Mouse (Mus musculus): ENCODE measurements at regions not wholly inside any gene's neighbourhood (a gene's known extent, or its start where the extent isn't known, plus 50 kb on each side); places are given as distances from the start of the nearest gene placed in this dataset.
A peak's percentile ranks its signal among the peaks of the same experiment; 100 is the strongest.

DNA sequence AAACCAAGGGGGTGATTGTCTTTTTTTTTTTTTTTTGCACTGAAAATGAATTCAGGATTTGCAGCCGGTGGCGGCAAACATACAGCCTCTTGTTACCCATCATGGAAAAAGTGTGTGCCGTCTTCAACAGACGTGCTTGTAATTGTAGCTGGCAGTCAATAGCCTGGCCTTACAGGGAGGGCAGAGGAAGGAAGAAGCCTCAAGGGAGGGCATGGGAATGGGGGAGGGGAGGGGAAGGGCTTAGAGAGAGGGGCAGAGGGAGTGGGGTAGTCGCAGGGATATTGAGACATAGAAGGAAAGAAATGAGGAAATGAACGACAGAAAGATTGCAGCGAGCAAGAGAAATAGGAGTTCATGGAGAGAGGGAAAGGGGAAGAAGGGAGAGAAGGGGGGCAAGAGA is 137.4 kb upstream of the Zc3h12a start:
- DNase-seq, result no peak

DNA sequence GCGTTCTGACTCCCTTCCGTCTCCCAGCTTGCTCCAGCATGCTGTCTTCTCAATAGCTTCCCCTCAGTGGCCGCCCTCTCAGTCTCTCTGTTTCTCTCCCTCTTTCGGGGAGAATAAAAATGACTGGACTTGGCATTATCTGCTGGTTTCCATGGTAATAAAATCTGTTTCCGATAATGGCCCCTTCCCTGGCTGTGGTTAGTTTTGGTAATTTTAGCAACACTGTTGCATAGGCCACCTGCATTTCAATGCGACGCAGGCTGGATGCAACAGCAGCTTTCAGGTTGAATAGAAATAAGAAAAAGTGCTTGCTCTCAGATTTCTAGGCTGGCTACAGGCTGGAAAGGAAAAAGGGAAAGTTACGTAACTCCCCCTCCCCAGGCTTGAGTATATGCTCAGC is 133.9 kb upstream of the Zc3h12a start:
- DNase-seq, result no peak

DNA sequence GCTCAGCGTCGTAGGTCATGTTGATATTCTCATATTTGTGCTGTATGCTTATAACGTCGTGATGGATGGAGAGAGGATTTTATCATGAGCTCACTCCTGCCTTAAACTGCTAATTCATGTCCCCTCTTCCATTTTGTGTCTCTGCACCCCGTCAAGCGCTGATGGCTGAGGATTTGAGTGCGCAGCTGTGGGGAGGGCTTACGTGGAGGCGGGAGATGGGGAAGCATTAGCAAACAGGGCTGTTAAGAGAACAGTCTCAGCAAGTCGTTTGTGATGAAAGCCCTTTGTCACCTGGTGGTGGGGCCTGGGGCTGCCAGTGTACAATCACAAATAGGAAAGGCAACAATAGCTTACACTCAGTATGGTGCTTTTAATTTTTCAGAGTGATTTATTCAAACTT is 131.7 kb upstream of the Zc3h12a start:
- no peak for DNase-seq

DNA sequence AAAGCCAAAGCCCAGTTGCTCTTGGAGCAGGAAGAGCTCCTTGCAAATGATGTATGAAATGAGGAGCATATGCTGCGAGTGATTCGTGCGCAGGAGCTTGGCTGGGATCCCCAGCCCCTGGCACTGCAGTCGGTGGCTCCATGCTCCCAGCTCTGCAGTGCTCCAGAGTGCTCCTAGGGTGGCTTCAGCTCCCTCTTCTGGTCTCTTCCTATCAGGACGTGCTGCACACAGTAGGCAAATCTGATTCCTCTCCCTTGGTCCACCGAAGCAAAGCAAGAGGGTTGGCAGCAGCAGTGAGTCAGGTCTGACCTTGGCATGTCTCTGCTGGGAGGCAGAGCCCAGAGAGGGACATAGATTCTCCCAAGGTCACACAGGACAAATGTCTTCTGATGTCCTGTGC is 130.3 kb upstream of the Zc3h12a start:
- DNase-seq, result no peak

DNA sequence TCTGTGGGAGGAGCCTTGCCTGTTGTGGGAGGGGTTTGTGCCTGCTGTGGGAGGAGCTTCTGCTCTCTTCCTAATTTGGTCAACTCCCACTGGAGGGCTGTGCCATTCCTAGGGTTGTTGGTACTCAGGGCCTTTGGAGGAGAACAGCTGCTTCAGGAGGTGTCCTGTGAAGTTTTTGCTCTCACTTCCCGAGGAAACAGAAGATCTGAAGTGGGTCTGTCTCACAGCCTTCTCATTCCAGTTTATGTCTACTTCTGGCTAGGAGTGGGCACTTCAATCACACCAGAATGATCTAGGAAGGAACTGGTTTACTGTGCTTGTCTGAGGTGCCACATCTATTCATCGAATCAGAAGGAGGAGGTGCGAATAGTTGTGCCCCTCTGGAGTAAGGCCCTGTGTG is 125.5 kb upstream of the Zc3h12a start:
- no peak for DNase-seq

DNA sequence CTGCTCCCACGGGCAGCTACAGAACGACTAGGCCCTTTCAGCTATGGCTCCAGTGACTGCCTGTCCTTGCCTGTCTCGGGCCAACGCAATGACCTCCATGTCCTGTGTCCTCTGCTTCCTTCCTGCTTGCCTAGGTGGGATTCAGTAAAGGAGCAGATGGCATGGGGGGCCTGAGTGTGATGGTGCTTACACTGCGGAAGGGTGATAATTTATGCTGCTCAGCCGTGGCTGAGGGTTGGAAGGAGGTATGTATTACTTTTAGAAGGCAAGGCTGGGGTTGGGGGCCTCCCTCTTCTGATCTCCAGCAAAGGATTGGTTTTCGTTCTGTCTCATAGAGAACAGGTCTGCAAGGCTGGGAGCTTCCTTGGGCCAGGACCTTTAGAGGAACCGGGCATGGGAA is 124.6 kb upstream of the Zc3h12a start:
- no peak for DNase-seq

DNA sequence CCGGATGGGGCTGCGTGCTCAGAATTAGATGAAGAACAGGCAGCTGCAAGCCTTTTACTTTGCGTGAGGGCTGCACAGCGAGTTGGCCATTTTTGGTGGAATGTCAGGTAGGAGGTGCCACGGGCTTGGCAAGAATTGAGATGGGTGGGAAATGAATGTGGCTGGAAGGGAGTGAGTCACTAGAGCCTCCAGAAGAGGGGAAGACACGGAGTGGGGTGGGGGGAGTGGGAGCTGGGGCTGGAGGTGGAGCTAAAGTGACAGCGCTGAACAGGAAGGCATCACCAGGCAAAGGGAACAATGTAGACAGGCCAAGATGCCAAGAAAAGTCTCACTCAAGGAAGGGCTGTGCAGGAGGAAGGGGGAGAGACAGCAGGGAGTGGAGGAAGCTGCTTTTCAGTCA is 121.4 kb upstream of the Zc3h12a start:
- DNase-seq, result no peak

DNA sequence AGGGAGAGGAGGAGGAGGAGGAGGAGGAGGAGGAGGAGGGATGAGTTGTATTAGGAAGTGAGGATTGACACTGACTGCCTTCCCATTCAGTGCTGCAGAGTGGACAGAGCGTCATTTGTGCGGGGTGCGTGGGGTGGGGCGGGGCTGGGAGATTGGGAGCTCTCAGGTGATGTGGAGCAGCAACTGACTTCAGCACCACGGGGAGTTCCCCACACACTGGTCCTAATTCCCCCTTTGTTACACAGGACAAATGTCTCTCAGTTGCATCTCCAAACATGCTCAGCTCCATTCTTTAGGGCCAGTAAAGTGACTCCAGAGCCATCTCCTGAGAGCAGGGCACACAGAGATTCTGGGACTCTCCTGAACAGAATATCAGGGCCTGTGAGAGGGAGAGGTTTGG is 118.5 kb upstream of the Zc3h12a start:
- no peak for DNase-seq

DNA sequence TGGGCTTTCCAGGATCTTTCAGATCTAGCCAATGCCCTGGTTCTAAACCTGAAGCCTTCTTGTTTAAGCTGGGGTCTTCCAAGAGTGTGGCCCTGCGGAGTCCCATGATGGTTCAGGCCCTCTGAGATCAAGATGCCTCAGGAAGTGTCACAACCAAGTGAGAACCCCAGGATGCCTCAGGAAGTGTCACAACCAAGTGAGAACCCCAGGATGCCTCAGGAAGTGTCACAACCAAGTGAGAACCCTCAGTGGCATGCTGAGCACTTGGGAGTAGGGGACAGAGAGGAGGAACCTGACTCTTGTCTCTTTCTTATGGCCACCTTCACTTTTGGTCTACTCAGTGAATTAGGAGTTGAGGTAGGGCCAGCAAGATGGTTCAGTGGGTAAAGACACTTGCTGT is 114.9 kb upstream of the Zc3h12a start:
- no peak for DNase-seq

DNA sequence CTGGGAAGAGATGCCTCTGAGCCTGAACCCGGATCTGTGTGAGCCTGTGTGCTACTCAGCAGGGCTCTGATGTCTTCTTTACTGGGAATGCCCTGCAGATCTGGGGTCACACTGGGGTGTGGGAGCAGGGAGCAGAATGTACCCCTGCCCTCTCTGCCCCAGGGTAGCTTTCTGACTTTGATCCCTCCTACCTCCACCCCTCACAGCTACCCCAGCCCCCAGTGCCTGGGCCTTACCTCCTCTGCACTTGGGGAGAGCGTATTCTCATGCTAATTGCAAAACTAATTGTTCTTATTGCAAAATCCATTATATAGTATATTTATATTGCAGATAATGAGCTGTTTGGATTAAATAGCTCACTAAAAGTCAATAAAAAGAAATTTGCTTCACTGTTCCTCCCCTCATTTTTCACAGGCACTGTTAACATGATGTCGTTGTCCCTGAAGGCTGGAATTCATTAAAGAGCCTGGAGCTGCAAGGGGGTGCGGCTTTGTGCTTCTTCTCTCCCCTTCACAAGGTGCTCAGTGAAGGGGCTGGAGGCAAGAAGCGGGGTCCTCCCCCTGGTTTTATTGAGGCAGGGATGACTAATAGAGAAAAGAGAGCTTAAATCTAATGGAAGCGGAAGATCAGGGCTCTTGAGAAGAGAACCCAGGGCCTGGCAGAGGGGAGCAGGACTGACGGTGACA is 114.1 kb upstream of the Zc3h12a start:
- no peak for DNase-seq

DNA sequence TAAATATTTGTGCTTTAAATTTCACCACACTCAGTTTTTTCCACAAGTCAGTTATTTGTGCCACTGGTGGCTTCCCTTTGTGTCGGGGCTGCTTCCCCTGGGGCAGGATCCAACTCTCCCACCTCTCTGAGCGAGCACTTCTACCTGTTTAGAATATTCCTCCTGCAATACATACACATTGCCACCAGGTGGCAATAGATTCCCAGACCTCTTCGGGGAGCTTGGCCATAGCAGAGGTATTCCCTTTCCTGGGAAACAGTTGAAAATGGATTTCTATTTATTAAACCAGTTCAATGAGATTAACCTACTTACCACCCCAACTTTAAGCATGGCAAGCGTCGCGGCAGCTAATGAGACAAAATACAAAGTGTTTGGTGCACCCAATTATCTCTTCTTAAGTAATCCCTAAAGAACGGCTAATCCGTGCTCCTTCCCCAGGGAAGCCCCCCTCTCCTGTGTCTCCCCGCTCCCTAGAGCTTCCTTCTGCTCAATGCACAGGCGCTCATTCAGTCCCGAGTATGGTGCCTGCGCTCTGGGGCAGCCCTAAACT is 104.1 kb upstream of the Zc3h12a start:
- DNase-seq, result peak; percentile 5

DNA sequence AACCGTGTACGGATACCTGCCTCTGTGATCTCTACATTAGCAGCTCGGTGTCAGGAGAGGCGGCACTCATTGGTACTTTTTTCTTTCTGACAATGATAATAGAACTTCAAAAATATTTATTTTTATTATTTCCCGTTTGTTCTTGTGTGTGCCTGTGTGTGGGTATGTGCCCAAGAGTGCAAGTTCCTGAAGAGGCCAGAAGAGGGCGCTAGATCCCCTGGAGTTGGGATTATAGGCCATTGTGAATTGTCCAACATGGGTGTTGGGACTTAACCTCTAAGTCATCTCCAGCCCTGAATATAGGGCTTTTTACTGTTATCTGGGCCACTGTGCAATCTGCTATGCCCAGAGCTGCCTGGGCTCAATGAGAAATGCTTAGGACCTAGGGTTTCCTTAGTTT is 99.6 kb upstream of the Zc3h12a start:
- no peak for DNase-seq

DNA sequence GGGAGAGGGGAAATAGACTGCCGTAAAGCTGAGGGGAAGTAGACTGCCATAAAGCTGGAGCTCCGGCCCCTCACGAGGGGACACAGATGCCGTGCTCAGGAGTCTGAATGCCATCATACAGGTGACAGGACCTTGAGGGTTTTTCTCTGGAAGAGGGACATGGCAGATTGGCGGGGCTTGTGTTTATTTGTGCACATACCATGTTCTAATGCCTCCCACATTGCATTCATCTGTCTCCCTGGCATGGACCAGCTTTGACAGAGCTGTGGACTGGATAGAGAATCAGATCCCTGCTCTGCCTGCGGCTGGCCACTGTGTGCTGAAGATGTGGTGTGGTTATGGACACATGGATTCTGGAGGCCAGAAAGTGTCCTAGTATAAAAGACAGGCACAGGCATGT is 95.3 kb upstream of the Zc3h12a start:
- DNase-seq, result no peak

DNA sequence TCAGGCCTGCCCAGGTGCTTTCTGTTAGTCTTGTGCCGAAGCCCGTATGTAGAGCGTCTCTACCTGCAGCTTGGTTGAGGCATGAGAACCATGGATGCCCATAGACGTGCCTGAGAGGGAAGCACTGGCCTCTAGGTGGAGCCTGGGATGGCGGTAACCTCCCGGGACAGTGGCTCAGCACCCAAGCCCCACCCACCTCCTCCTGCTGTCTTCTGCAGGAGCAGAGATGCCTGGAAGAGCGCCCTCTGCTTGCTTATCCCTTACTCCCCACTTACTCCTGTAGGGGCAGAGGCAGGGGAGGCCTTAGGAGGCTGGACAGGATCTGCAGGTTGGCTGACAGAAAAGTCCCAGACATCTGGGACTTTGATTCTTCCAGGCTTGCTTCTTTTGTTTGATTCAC is 92.7 kb upstream of the Zc3h12a start:
- DNase-seq, result peak; percentile 6

DNA sequence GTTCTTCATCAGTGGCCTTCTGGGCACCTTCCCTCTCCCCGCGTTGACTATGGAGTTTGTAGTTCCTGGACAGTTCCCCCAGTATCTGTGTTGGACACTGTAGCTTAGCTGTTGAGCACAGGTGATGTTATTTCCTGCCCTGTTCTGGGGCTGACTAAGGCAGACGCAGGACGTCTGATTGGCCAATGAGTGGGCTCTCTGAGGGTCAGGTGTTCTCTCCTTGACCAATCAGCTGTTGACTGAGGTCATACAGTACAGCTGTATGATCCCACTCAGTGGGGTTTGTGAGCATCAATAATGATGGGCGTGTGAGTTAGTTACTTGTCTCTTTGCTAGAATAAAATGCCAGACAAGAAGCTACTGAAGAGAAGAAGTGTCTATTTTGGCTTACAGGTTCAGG is 91.6 kb upstream of the Zc3h12a start:
- no peak for DNase-seq

DNA sequence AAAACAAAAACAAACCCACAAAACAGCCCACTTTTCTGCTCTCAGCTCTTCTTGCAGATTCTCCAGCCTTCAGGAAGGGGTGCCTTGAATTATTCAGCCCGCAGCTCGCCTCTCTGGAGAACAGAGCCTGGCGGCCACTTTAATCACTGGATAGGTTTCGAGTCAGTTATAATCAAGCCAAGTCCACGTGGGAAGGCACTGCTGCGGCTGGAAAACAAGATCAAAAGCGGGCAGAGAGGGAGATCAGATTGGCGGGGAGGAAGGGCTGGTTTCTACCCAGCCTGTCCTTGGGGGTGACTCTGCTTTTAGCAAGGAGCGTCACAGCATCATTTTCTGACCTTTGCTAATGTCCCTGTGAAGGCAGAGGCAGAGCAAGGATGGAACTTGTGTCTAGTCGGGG is 86.7 kb upstream of the Zc3h12a start:
- DNase-seq, result no peak

DNA sequence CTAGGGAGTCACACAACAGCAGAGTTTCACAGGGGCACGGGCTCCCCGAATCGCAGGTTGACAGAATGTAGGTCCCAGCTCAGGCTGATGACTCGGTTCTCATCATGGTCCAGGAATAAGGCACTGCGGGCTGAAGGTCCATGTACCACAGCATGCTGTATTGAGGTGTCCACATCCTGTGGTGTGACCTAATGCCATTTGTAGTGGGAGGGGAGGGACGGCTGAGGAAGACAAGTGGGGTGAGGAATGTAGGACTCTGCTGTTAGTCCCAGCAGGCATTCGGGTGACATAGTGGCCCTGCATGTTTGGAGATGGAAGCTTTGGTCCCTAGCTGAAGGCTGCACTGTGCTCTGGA is 84.5 kb upstream of the Zc3h12a start:
- DNase-seq, result no peak

DNA sequence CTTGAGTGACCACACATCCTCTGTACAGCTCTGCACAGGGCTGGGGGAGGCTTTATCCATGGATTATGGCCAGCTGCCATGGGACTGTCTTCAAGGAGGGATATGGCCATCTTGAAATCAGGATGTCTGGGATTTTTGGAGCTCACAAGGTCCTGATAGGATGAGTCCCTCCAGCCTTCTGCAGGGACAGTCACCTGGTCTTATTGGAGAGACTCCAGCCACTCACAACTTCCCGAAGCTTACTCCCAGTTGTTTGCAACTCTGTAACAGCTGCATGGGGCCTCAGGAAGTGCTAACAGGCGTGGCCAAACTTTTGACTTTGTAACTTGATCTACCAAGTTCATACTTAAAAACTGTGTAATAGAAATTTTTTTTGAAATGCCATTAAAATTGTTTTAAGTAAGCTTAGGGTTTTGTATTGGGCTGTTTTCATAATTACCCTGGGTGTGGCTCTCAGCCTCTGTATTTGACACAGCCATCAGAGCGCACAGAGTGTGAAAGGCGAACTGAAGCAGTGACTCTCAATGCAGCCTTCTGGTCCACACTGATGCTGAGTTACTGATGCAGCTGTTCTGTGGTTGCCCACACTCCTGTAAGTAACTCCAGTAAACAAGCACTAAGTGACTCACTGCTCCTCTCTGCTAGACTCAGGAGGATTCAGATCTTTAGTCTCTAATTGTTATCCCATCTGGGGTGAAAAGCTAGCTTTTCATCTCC is 84.0 kb upstream of the Zc3h12a start:
- DNase-seq, result no peak

DNA sequence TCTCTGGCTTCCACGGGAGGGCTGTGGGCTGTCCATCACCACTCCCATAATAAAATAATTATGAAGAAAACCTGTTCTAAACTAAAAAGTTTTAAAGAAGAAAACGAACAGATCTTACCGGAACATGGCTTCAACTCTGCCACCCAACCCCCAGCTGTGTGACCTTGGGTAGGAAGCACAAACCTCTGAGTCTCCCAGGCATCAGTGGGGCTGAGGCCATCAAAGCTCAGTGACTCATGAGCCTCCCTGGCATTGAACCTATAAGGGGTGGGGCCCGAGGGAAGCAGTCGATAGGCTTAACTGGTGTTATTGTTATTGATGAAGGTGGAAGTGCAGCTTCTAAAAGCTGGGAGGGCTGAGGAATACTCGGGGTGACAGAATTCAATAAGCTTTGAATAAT is 83.1 kb upstream of the Zc3h12a start:
- no peak for DNase-seq

DNA sequence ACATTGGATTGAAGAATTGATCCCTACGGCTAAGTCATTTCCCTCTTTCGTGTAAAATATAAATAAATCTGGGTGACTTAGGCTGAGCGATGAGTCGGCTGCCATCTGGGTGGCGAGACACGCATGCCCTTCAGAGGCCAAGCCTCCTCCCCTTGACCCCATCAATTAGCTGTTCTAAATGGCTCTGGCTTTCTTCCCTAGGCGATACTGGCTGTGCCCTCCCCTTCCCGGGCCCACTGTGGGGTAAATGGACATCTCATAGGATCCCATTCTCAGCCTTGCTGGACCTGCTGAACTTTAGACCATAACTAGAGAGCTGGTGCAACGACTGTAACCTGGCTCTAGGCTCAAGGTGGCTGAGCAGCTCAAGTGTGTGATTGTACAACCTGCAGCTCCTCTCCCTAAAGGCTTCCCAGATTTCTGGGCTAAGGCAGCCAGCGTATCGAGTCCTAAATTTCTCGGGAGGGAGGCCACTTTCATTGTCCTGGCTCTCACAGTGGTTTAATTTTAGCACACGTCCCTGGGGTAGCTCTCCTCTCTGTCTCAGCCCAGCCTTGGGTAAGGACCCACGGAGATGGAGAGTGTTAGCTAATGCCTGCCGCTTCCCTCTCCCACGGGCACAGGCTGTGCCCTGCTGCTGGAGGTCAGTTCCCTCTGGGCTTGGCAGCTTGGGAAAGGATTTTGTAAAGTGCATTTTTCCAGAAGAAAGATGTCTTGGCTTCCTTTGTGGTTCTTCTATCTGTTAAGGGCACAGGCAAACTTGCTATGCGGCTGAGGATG is 80.7 kb upstream of the Zc3h12a start:
- DNase-seq, result no peak

DNA sequence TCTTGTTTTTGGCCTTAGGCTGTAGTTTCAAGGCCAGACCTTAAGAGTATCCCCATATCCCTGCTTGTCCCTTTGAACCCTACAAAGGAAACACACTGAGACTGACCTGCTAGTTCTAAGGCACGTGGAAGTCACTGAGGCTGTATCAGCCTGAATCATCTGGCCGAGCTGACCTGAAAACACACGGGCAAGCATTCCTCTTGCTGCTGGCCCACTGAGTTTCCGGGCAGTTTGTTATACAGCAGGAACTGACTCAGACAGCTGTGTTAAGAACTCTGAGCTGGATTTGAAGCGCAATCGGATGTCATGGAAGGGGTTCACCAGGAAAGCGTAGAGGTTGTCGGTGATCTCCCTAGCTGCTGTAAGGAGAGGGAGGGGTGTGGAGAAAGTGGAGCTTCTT is 75.9 kb upstream of the Zc3h12a start:
- DNase-seq, result no peak

DNA sequence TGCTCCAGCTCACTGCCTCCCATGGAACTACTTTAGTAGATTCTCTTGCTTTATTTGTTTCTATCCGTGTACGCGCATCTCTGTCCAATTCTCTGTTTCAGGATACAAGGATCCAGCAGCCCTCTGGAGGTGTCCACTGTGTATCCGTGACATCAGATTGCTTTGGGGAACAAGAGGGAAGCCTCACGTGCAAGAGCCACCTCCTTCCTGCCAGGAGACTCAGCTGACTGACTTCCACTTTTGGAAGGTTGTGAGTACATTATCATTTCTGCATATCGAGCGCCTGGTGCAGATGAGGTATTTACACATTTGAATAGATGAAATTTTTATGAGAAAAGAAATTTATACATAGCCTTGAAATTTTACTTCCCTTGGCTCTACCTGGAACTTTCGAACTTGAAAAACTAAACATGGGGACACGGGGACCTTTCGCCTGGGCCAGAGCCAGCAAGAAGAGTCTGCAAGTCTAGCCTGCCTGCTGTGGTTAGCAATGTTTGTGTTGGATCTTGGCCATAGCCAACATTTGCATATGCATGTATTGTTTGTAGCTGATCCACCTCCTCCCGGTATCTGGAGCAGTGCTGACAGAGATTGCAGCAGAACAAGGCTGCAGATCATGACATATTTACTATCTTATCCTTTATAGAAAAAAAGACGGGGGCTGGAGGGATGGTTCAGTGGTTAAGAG is 74.1 kb upstream of the Zc3h12a start:
- DNase-seq, result no peak

DNA sequence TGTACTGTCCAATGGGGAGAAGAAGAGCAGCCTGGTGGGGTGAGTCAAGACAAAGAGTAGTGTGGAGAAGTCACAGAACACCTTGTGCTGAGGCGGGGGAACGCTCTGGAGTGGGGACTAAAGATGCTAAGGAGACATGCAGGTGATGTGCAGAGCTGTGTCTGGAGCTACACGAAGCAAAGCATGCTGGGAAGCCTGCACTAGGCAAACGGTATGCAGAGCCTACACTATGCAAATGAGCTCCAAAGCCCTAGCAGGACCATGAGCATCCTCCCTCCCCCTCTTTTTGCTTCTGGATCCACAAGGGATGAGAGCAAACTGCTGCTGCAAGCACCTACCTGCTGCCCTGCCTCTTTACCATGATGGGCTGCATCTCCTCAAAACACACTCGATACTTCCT is 73.1 kb upstream of the Zc3h12a start:
- DNase-seq, result no peak
